Mouse (Mus musculus): ENCODE data around the gene Mrps17. TPM values are rescaled to one million over a fixed set of nuclear protein-coding genes. Genes with fewer than 3 reads are reported as not detected.

Mrps17 gene
- polyA plus RNA-seq, 1 experiment from 2014 or later: 179 TPM

GRCm38 (mm10) chr5:129729286-129729685 is 14.0 kb downstream of the Mrps17 start:
- no peak for ATAC-seq (ENCODE audit: low read depth)
- no peaks in the 10 kb centered on the region for H3K9me3 ChIP-seq (ENCODE audit: control insufficient read depth, low read length)

GRCm38 (mm10) chr5:129730344-129730743 is 15.0 kb downstream of the Mrps17 start:
- Histone ChIP-seq H3K36me3 (ENCODE audit: control insufficient read depth, insufficient read depth, low read length) (no peaks in the 10 kb centered on the region), H3K27me3 (ENCODE audit: control insufficient read depth, insufficient read depth, low read length) (no peaks in the 10 kb centered on the region), H3K27ac (ENCODE audit: low read depth, low read length) (no peak overlapping the region), H3K9ac (replicated peaks; ENCODE audit: low read depth, low read length) (no peak overlapping the region), H3K4me2 (ENCODE audit: low read depth, low read length) (no peak overlapping the region), H3K4me3 (ENCODE audit: low read depth, low read length) (no peak overlapping the region), H3K4me1 (ENCODE audit: control insufficient read depth, insufficient read depth, low read length) (0 out of 2 replicates have a peak, but pooled peaks cover 6% of the 10 kb centered on the region), H3K9me3 (ENCODE audit: control insufficient read depth, low read length) (no peaks in the 10 kb centered on the region)
- 85% methylated on average over 11 of the region's 11 CpGs for WGBS
- no peak for ATAC-seq (ENCODE audit: low read depth)

More at GRCm38 (mm10) chr5:129729286-129729685, 14.0 kb downstream of the Mrps17 start:
- 63% methylated on average over 11 of the region's 11 CpGs for WGBS
- Histone ChIP-seq H3K4me3 (ENCODE audit: low read depth, low read length) (no peak overlapping the region), H3K9ac (replicated peaks; ENCODE audit: low read depth, low read length) (no peak overlapping the region), H3K27me3 (ENCODE audit: control insufficient read depth, insufficient read depth, low read length) (no peaks in the 10 kb centered on the region), H3K4me2 (ENCODE audit: low read depth, low read length) (no peak overlapping the region), H3K4me1 (ENCODE audit: control insufficient read depth, insufficient read depth, low read length) (0 out of 2 replicates have a peak, but pooled peaks cover 6% of the 10 kb centered on the region), H3K36me3 (ENCODE audit: control insufficient read depth, insufficient read depth, low read length) (no peaks in the 10 kb centered on the region), H3K27ac (ENCODE audit: low read depth, low read length) (no peak overlapping the region)

GRCm38 (mm10) chr5:129731021-129731420 is 15.7 kb downstream of the Mrps17 start:
- Histone ChIP-seq H3K36me3 (ENCODE audit: control insufficient read depth, insufficient read depth, low read length) (no peaks in the 10 kb centered on the region), H3K4me1 (ENCODE audit: control insufficient read depth, insufficient read depth, low read length) (0 out of 2 replicates have a peak, but pooled peaks cover 4% of the 10 kb centered on the region), H3K4me3 (ENCODE audit: low read depth, low read length) (no peak overlapping the region), H3K9ac (replicated peaks; ENCODE audit: low read depth, low read length) (no peak overlapping the region), H3K27me3 (ENCODE audit: control insufficient read depth, insufficient read depth, low read length) (no peaks in the 10 kb centered on the region), H3K9me3 (ENCODE audit: control insufficient read depth, low read length) (no peaks in the 10 kb centered on the region), H3K27ac (ENCODE audit: low read depth, low read length) (no peak overlapping the region), H3K4me2 (ENCODE audit: low read depth, low read length) (no peak overlapping the region)
- ATAC-seq (ENCODE audit: low read depth): no peak
- WGBS: 90% methylated on average over 5 of the region's 5 CpGs

- Histone ChIP-seq H3K4me1 (ENCODE audit: control insufficient read depth, insufficient read depth, low read length) (no peaks in the 10 kb centered on the region), H3K4me2 (ENCODE audit: low read depth, low read length) (no peak overlapping the region), H3K9me3 (ENCODE audit: control insufficient read depth, low read length) (no peaks in the 10 kb centered on the region), H3K27me3 (ENCODE audit: control insufficient read depth, insufficient read depth, low read length) (no peaks in the 10 kb centered on the region), H3K9ac (replicated peaks; ENCODE audit: low read depth, low read length) (no peak overlapping the region), H3K27ac (ENCODE audit: low read depth, low read length) (no peak overlapping the region), H3K4me3 (ENCODE audit: low read depth, low read length) (no peak overlapping the region), H3K36me3 (ENCODE audit: control insufficient read depth, insufficient read depth, low read length) (peaks cover 15% of the 10 kb centered on the region; the same call in 1 of the 2 replicates)
- 94% methylated on average over 1 of the region's 1 CpGs for WGBS
- no peak for ATAC-seq (ENCODE audit: low read depth)
Observed at GRCm38 (mm10) chr5:129740976-129741375, 25.7 kb downstream of the Mrps17 start.

- H3K4me3 ChIP-seq (ENCODE audit: low read depth, low read length): no peak overlapping the region
- WGBS: 91% methylated on average over 7 of the region's 7 CpGs
- ATAC-seq (ENCODE audit: low read depth): no peak
- H3K9ac ChIP-seq (replicated peaks; ENCODE audit: low read depth, low read length): no peak overlapping the region
- peaks cover 22% of the 10 kb centered on the region; the same call in 1 of the 2 replicates for H3K36me3 ChIP-seq (ENCODE audit: control insufficient read depth, insufficient read depth, low read length)
- H3K27me3 ChIP-seq (ENCODE audit: control insufficient read depth, insufficient read depth, low read length): no peaks in the 10 kb centered on the region
- no peaks in the 10 kb centered on the region for H3K4me1 ChIP-seq (ENCODE audit: control insufficient read depth, insufficient read depth, low read length)
- H3K27ac ChIP-seq (ENCODE audit: low read depth, low read length): no peak overlapping the region
- H3K9me3 ChIP-seq (ENCODE audit: control insufficient read depth, low read length): no peaks in the 10 kb centered on the region
- H3K4me2 ChIP-seq (ENCODE audit: low read depth, low read length): no peak overlapping the region
Observed at GRCm38 (mm10) chr5:129742903-129743488, 27.7 kb downstream of the Mrps17 start.

GRCm38 (mm10) chr5:129744050-129744449 is 28.8 kb downstream of the Mrps17 start:
- Histone ChIP-seq H3K4me1 (ENCODE audit: control insufficient read depth, insufficient read depth, low read length) (no peaks in the 10 kb centered on the region), H3K36me3 (ENCODE audit: control insufficient read depth, insufficient read depth, low read length) (peaks cover 28% of the 10 kb centered on the region; the same call in 1 of the 2 replicates), H3K27me3 (ENCODE audit: control insufficient read depth, insufficient read depth, low read length) (no peaks in the 10 kb centered on the region), H3K9me3 (ENCODE audit: control insufficient read depth, low read length) (no peaks in the 10 kb centered on the region), H3K27ac (ENCODE audit: low read depth, low read length) (no peak overlapping the region), H3K4me3 (ENCODE audit: low read depth, low read length) (no peak overlapping the region), H3K9ac (replicated peaks; ENCODE audit: low read depth, low read length) (no peak overlapping the region), H3K4me2 (ENCODE audit: low read depth, low read length) (no peak overlapping the region)
- WGBS: 89% methylated on average over 6 of the region's 6 CpGs
- no peak for ATAC-seq (ENCODE audit: low read depth)

- 96% methylated on average over 20 of the region's 20 CpGs for WGBS
Observed at GRCm38 (mm10) chr5:129756886-129757285, 41.6 kb downstream of the Mrps17 start.

GRCm38 (mm10) chr5:129759929-129760480 is 44.7 kb downstream of the Mrps17 start:
- H3K4me3 ChIP-seq (ENCODE audit: low read depth, low read length): no peak overlapping the region
- H3K36me3 ChIP-seq (ENCODE audit: control insufficient read depth, insufficient read depth, low read length): peaks cover 3% of the 10 kb centered on the region; the same call in 1 of the 2 replicates
- no peak overlapping the region for H3K4me2 ChIP-seq (ENCODE audit: low read depth, low read length)
- H3K27ac ChIP-seq (ENCODE audit: low read depth, low read length): no peak overlapping the region
- no peaks in the 10 kb centered on the region for H3K27me3 ChIP-seq (ENCODE audit: control insufficient read depth, insufficient read depth, low read length)
- H3K9me3 ChIP-seq (ENCODE audit: control insufficient read depth, low read length): no peaks in the 10 kb centered on the region
- no peak for ATAC-seq (ENCODE audit: low read depth)
- WGBS: 90% methylated on average over 13 of the region's 13 CpGs
- H3K9ac ChIP-seq (replicated peaks; ENCODE audit: low read depth, low read length): no peak overlapping the region
- H3K4me1 ChIP-seq (ENCODE audit: control insufficient read depth, insufficient read depth, low read length): 0 out of 2 replicates have a peak, but pooled peaks cover 5% of the 10 kb centered on the region

More at GRCm38 (mm10) chr5:129756886-129757285, 41.6 kb downstream of the Mrps17 start:
- H3K27me3 ChIP-seq (ENCODE audit: control insufficient read depth, insufficient read depth, low read length): no peaks in the 10 kb centered on the region
- no peak for ATAC-seq (ENCODE audit: low read depth)
- H3K9ac ChIP-seq (replicated peaks; ENCODE audit: low read depth, low read length): no peak overlapping the region
- H3K9me3 ChIP-seq (ENCODE audit: control insufficient read depth, low read length): no peaks in the 10 kb centered on the region
- H3K4me3 ChIP-seq (ENCODE audit: low read depth, low read length): no peak overlapping the region
- H3K4me2 ChIP-seq (ENCODE audit: low read depth, low read length): no peak overlapping the region
- H3K27ac ChIP-seq (ENCODE audit: low read depth, low read length): no peak overlapping the region
- 0 out of 2 replicates have a peak, but pooled peaks cover 4% of the 10 kb centered on the region for H3K4me1 ChIP-seq (ENCODE audit: control insufficient read depth, insufficient read depth, low read length)
- peaks cover 12% of the 10 kb centered on the region for H3K36me3 ChIP-seq (ENCODE audit: control insufficient read depth, insufficient read depth, low read length)

- Histone ChIP-seq H3K4me3 (ENCODE audit: low read depth, low read length) (no peak overlapping the region), H3K27ac (ENCODE audit: low read depth, low read length) (peak overlapping the region; percentile 78), H3K9me3 (ENCODE audit: control insufficient read depth, low read length) (no peaks in the 10 kb centered on the region), H3K4me1 (ENCODE audit: control insufficient read depth, insufficient read depth, low read length) (0 out of 2 replicates have a peak, but pooled peaks cover 5% of the 10 kb centered on the region), H3K27me3 (ENCODE audit: control insufficient read depth, insufficient read depth, low read length) (no peaks in the 10 kb centered on the region), H3K9ac (replicated peaks; ENCODE audit: low read depth, low read length) (0 out of 2 replicates have a peak overlapping the region, but pooled peaks have one; percentile 28), H3K36me3 (ENCODE audit: control insufficient read depth, insufficient read depth, low read length) (peaks cover 4% of the 10 kb centered on the region; the same call in 1 of the 2 replicates), H3K4me2 (ENCODE audit: low read depth, low read length) (no peak overlapping the region)
- 39% methylated on average over 18 of the region's 18 CpGs for WGBS
- peak; percentile 91 for ATAC-seq (ENCODE audit: low read depth)
Observed at GRCm38 (mm10) chr5:129761865-129762540, 46.7 kb downstream of the Mrps17 start.
